Mouse (Mus musculus) urinary bladder, postnatal 14 days (tissue): ENCODE measurements at regions not wholly inside any gene's neighbourhood (a gene's known extent, or its start where the extent isn't known, plus 50 kb on each side); places are given as distances from the start of the nearest gene placed in this dataset.
"Not testable (repeated sequence)": the region's sequence is repeated elsewhere in the genome, so short reads cannot be mapped to it uniquely, and the experiment has no call there.

Experiments
- DNase-seq: peaks from one replicate; pipeline ENCODE4 v3.0.0; 2021; ENCODE audit warnings: low spot score

GRCm38 (mm10) chr19:19347017-19347416, 236.0 kb upstream of the Rorb start:
- DNase-seq, result no peak

- no peak for DNase-seq
Observed at GRCm38 (mm10) chr19:19344426-19344811, 233.4 kb upstream of the Rorb start.

- no peak for DNase-seq
Observed at GRCm38 (mm10) chr19:19343702-19344425, 232.9 kb upstream of the Rorb start.

- not testable (repeated sequence) for DNase-seq
Observed at GRCm38 (mm10) chr19:19307142-19307541, 196.1 kb upstream of the Rorb start.

GRCm38 (mm10) chr19:19306476-19307131, 195.6 kb upstream of the Rorb start:
- DNase-seq, result no peak

GRCm38 (mm10) chr19:19285864-19286263, 174.9 kb upstream of the Rorb start:
- DNase-seq, result not testable (repeated sequence)

GRCm38 (mm10) chr19:19246837-19247560, 136.0 kb upstream of the Rorb start:
- no peak for DNase-seq

- no peak for DNase-seq
Observed at GRCm38 (mm10) chr19:19229305-19229994, 118.5 kb upstream of the Rorb start.

GRCm38 (mm10) chr19:19220826-19221225, 109.8 kb upstream of the Rorb start:
- no peak for DNase-seq

- DNase-seq, result peak; percentile 3
Observed at GRCm38 (mm10) chr19:19219352-19219751, 108.4 kb upstream of the Rorb start.

GRCm38 (mm10) chr19:19218700-19219099, 107.7 kb upstream of the Rorb start:
- DNase-seq, result no peak

- no peak for DNase-seq
Observed at GRCm38 (mm10) chr19:19199534-19199933, 88.5 kb upstream of the Rorb start.

- DNase-seq, result no peak
Observed at GRCm38 (mm10) chr19:19198780-19199179, 87.8 kb upstream of the Rorb start.

- DNase-seq, result peak; percentile 27
Observed at GRCm38 (mm10) chr19:19194728-19195127, 83.7 kb upstream of the Rorb start.

- DNase-seq, result no peak
Observed at GRCm38 (mm10) chr19:19194306-19194705, 83.3 kb upstream of the Rorb start.

GRCm38 (mm10) chr19:19172767-19173166, 61.8 kb upstream of the Rorb start:
- DNase-seq, result no peak

GRCm38 (mm10) chr19:19170807-19171206, 59.8 kb upstream of the Rorb start:
- no peak for DNase-seq
